Mouse (Mus musculus) layer of hippocampus, postnatal 10 days (tissue): ENCODE results near the gene Itga5. TPM values are rescaled to one million over a fixed set of nuclear protein-coding genes. Genes with fewer than 3 reads are reported as not detected.

Source experiments
- DNase-seq, 2 experiments: peaks; one replicate each; pipeline ENCODE4 v3.0.0; 2021; ENCODE audit warnings: low spot score in 2 of 2
- microRNA-seq, 2 experiments: library from miRNA; unstranded; fragments of <30 nt; microRNA quantifications; one replicate each; pipeline ENCODE4 v1.2.0; 2021
- total RNA-seq, 2 experiments: library from RNA; stranded (reverse); gene quantifications; 2 replicates each; pipeline ENCODE4 v1.2.3; 2021

Gene Itga5
- total RNA-seq, 2 experiments from 2014 or later = 6.7 to 7.5 TPM

- no peak for DNase-seq
Observed at GRCm38 (mm10) chr15:103297313-103297712, 69.2 kb downstream of the Itga5 start.

DNA sequence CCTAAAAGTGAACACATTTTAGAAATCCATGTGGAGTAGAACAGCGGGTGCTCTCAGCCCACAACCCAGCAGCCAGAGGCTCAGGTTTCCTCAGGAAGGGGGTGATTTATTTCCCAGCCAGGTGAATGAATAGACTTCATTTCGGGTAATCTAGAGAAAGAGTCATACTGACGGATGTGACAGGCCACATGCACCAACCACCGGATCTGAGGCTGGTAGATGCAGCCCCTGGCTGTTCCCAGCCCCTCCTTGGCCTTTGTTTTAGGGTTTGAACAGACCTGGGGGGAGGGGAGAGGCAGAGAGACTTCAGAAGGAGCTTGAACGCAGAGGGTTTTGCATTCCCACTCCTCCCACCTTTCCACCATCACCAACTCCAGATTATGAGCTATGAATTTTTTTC, 70.7 kb downstream of the Itga5 start:
- DNase-seq = no peak

DNA sequence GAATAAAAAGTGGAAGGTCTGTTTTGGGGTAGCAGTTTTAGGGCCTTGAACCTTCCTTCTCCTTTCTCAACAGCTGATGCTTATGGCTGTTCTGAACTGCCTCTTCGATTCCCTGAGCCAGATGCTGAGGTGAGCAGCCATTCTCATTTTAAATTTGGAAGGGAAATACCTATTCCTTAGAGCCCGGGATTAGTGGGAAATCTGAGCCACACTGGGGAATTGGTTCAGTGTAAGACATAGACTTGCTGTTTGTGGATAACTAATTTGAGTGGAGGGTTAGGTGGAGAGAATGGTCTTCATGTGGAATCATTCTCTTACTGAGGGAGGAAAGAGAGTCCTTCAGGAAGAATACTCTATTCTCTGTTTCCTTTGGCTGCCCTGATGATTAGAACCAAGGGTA, 71.9 kb downstream of the Itga5 start:
- DNase-seq = no peak

Small RNAs within 50 kb of the gene (microRNA-seq; reads per million reads assigned to microRNA genes)
- 0 reads per million in 2 experiments for gene Mir6963

Other genes starting within 250 kb of the Itga5 start
- gene Smug1, start 199.7 kb downstream of the Itga5 start, total RNA-seq = 10 to 100 TPM; 15.1 to 17.4 TPM
- 100 to 1,000 TPM; 181 to 188 TPM for gene Cbx5, start 126.9 kb downstream of the Itga5 start, total RNA-seq
- gene Hnrnpa1, start 126.3 kb downstream of the Itga5 start, total RNA-seq = 100 to 1,000 TPM; 399 to 417 TPM
- under 1 TPM in 1 of 2 experiments, not detected in 1; 0.39 TPM for gene Nfe2, start 108.4 kb downstream of the Itga5 start, total RNA-seq
- gene Copz1, start 94.0 kb downstream of the Itga5 start, total RNA-seq = 100 to 1,000 TPM; 111 to 112 TPM
- gene Gpr84, start 56.2 kb downstream of the Itga5 start, total RNA-seq = 1 to 10 TPM in 1 of 2 experiments, under 1 TPM in 1; 0.89 to 1.0 TPM
- gene Zfp385a, start 26.7 kb downstream of the Itga5 start, total RNA-seq = 10 to 100 TPM; 36.5 to 45.0 TPM
- not detected for gene Gtsf1, start 63.7 kb upstream of the Itga5 start, total RNA-seq
- gene Gtsf2, start 81.7 kb upstream of the Itga5 start, total RNA-seq = not detected
- 1 to 10 TPM; 8.7 TPM for gene Nckap1l, start 87.0 kb upstream of the Itga5 start, total RNA-seq
- gene Pde1b, start 136.3 kb upstream of the Itga5 start, total RNA-seq = 10 to 100 TPM; 48.2 to 53.9 TPM
- 100 to 1,000 TPM; 147 to 157 TPM for gene Ppp1r1a, start 171.2 kb upstream of the Itga5 start, total RNA-seq
- 1 to 10 TPM; 1.1 to 1.6 TPM for gene Glycam1, start 198.3 kb upstream of the Itga5 start, total RNA-seq